Mouse (Mus musculus): ENCODE results near the gene Schip1. TPM values are rescaled to one million over a fixed set of nuclear protein-coding genes. Genes with fewer than 3 reads are reported as not detected.

The Schip1 gene
- polyA plus RNA-seq, 1 experiment from 2014 or later = 164 TPM

DNA sequence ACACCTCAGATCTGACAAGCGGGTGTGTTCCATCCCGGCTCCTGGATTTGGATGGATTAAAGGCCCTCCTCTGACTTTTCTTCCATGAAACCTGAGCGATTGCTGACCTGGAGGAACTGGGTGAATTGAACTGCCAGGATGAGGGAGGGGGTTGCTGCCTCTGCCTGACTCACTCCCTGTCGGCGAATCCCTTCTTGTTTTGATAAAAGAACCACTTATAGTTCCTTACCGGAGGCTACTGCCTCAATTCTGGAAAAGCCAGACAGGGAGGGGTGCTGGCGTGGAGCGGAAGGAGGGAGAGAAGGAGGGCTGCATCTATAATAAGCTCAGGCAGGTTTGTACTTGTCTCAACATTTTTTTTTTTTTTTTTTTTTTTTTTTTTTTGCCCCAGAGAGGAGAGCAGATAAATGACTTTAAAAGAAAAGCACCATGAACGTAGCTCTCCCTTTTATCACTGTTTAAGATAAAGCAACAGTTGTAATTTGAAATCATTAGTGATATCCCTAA, 431.2 kb downstream of the Schip1 start:
- Histone ChIP-seq H3K9ac (replicated peaks) (peak overlapping the region; percentile 71), H3K27ac (replicated peaks) (peak overlapping the region; percentile 86), H3K9me3 (replicated peaks) (no peaks in the 10 kb centered on the region), H3K27me3 (replicated peaks) (0 out of 2 replicates have a peak, but pooled peaks cover 5% of the 10 kb centered on the region), H3K4me3 (replicated peaks) (peak overlapping the region; percentile 81), H3K4me2 (peak overlapping the region; percentile 93), H3K4me1 (peaks cover 41% of the 10 kb centered on the region), H3K36me3 (no peaks in the 10 kb centered on the region)
- 2% methylated on average over 9 of the region's 9 CpGs for WGBS
- no peak for ATAC-seq (ENCODE audit: low FRiP score)

DNA sequence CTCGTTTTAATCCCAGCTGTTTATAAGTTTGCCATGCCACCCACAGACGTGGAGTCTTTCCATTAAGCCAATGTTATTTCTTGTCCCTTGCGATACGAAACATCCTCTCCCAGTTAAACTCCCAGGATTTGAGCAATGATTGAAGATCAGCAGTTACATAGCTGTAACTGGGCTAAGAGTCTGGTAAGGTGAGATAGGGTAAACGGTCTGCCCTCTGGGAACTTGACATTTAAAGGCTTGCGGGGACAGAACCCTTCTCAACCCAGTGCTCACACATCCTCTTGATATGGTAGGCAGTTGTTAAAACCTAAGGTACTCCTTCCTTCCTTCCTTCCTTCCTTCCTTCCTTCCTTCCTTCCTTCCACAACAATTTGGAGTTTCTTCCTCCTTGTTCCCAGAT, 431.9 kb downstream of the Schip1 start:
- H3K4me3 ChIP-seq (replicated peaks) = peak overlapping the region; percentile 81
- H3K27ac ChIP-seq (replicated peaks) = no peak overlapping the region
- H3K4me2 ChIP-seq = peak overlapping the region; percentile 93
- 47% methylated on average over 6 of the region's 6 CpGs for WGBS
- no peak for ATAC-seq (ENCODE audit: low FRiP score)
- H3K27me3 ChIP-seq (replicated peaks) = 0 out of 2 replicates have a peak, but pooled peaks cover 5% of the 10 kb centered on the region
- no peaks in the 10 kb centered on the region for H3K9me3 ChIP-seq (replicated peaks)
- 0 out of 2 replicates have a peak overlapping the region, but pooled peaks have one; percentile 7 for H3K9ac ChIP-seq (replicated peaks)
- H3K4me1 ChIP-seq = peaks cover 45% of the 10 kb centered on the region
- no peaks in the 10 kb centered on the region for H3K36me3 ChIP-seq

GRCm38 (mm10) chr3:68499532-68500152, 435.0 kb downstream of the Schip1 start:
- H3K27ac ChIP-seq (replicated peaks) = no peak overlapping the region
- H3K27me3 ChIP-seq (replicated peaks) = no peaks in the 10 kb centered on the region
- no peaks in the 10 kb centered on the region for H3K36me3 ChIP-seq
- 92% methylated on average over 6 of the region's 6 CpGs for WGBS
- ATAC-seq (ENCODE audit: low FRiP score) = no peak
- H3K4me3 ChIP-seq (replicated peaks) = no peak overlapping the region
- no peak overlapping the region for H3K9ac ChIP-seq (replicated peaks)
- H3K9me3 ChIP-seq (replicated peaks) = no peaks in the 10 kb centered on the region
- H3K4me1 ChIP-seq = peaks cover 28% of the 10 kb centered on the region
- no peak overlapping the region for H3K4me2 ChIP-seq

- 90% methylated on average over 3 of the region's 3 CpGs for WGBS
- Histone ChIP-seq H3K27me3 (replicated peaks) (no peaks in the 10 kb centered on the region), H3K27ac (replicated peaks) (no peak overlapping the region), H3K4me2 (no peak overlapping the region), H3K4me3 (replicated peaks) (no peak overlapping the region), H3K9ac (replicated peaks) (no peak overlapping the region), H3K9me3 (replicated peaks) (no peaks in the 10 kb centered on the region), H3K36me3 (no peaks in the 10 kb centered on the region), H3K4me1 (peaks cover 19% of the 10 kb centered on the region)
- ATAC-seq (ENCODE audit: low FRiP score) = no peak
Measured at GRCm38 (mm10) chr3:68504838-68505237, 440.2 kb downstream of the Schip1 start.

DNA sequence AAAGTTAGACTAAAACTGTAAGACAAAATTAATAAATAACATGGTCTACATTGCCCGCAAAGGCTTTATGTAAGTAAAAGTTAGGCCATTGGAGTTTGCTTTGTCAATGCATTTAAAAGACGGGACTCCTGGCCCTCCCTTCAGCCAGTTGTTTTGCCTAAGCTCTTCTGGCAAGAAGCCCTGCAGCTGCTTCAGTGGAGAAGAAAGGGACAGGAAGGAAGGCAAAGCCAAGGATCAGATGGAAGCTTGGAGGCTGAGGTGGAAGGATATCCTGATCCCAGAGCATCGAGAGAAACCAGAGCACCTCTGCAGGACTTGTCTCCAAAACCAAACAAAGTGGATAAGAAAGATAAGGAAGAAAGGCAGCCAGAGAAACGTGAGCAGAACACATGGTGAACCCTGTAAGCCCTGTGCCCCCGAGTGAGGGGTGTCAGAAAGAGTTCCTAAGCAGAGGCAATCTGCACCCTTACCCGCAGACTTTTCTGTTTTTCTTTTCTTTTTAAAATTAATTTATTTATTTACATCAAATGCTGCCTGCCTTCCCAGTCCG, 442.2 kb downstream of the Schip1 start:
- no peaks in the 10 kb centered on the region for H3K27me3 ChIP-seq (replicated peaks)
- WGBS = 71% methylated on average over 7 of the region's 7 CpGs
- H3K36me3 ChIP-seq = no peaks in the 10 kb centered on the region
- no peaks in the 10 kb centered on the region for H3K9me3 ChIP-seq (replicated peaks)
- ATAC-seq (ENCODE audit: low FRiP score) = no peak
- no peak overlapping the region for H3K9ac ChIP-seq (replicated peaks)
- H3K4me2 ChIP-seq = no peak overlapping the region
- H3K27ac ChIP-seq (replicated peaks) = no peak overlapping the region
- H3K4me1 ChIP-seq = peaks cover 12% of the 10 kb centered on the region
- H3K4me3 ChIP-seq (replicated peaks) = no peak overlapping the region

DNA sequence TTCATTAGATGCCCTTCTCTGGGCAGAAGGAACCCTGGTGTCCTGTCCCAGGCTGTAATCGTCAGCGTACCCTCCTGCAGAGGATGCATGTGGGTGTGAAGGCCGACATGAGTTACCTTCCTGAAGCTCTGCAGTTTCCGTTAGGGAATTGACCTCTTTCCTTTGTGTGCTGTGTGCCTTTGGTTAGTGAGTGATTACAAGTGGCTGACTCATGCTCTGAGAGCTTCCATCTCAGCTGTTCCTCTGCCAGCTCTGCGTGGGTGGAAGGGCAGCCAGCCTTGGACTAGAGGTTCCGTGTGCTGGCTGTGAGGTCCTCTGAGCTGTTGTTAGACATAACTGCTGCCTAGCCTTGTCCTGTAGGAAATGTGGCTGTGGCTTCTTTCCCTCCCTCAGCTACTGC, 444.0 kb downstream of the Schip1 start:
- 40% methylated on average over 6 of the region's 6 CpGs for WGBS
- Histone ChIP-seq H3K4me2 (no peak overlapping the region), H3K9me3 (replicated peaks) (no peaks in the 10 kb centered on the region), H3K27ac (replicated peaks) (no peak overlapping the region), H3K9ac (replicated peaks) (no peak overlapping the region), H3K4me3 (replicated peaks) (no peak overlapping the region), H3K27me3 (replicated peaks) (no peaks in the 10 kb centered on the region), H3K36me3 (no peaks in the 10 kb centered on the region), H3K4me1 (peaks cover 18% of the 10 kb centered on the region)
- peak; percentile 62; the same call in 1 of the 2 replicates for ATAC-seq (ENCODE audit: low FRiP score)

DNA sequence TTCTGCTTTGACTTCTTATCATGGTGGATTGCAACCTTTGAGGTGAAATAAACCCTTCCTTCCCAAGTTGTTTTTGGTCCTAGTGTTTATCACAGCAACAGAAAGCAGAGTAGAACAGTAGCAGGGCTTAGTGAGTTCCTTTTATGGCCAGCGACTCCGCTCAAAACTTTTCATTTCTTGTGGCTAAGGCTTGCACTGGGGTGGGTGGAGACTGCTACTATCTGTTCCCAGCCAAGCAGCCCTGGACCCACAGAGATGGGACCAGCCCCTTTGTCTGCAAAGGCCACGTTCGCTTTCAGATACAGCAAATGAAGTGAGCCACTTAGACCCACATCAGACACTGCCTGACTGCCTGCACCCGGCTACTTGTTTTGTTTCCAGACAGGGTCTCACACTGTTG, 446.3 kb downstream of the Schip1 start:
- Histone ChIP-seq H3K4me3 (replicated peaks) (no peak overlapping the region), H3K27me3 (replicated peaks) (no peaks in the 10 kb centered on the region), H3K27ac (replicated peaks) (no peak overlapping the region), H3K36me3 (no peaks in the 10 kb centered on the region), H3K9me3 (replicated peaks) (no peaks in the 10 kb centered on the region), H3K4me1 (peaks cover 22% of the 10 kb centered on the region), H3K9ac (replicated peaks) (no peak overlapping the region), H3K4me2 (no peak overlapping the region)
- 77% methylated on average over 5 of the region's 5 CpGs for WGBS
- ATAC-seq (ENCODE audit: low FRiP score) = no peak

GRCm38 (mm10) chr3:68511744-68512143, 447.1 kb downstream of the Schip1 start:
- H3K4me2 ChIP-seq = no peak overlapping the region
- 82% methylated on average over 4 of the region's 4 CpGs for WGBS

GRCm38 (mm10) chr3:68512327-68512726, 447.7 kb downstream of the Schip1 start:
- H3K36me3 ChIP-seq = no peaks in the 10 kb centered on the region
- no peak for ATAC-seq (ENCODE audit: low FRiP score)
- H3K4me2 ChIP-seq = no peak overlapping the region
- H3K4me3 ChIP-seq (replicated peaks) = no peak overlapping the region
- 72% methylated on average over 11 of the region's 11 CpGs for WGBS
- no peaks in the 10 kb centered on the region for H3K27me3 ChIP-seq (replicated peaks)
- peaks cover 34% of the 10 kb centered on the region for H3K4me1 ChIP-seq
- H3K9ac ChIP-seq (replicated peaks) = no peak overlapping the region
- no peaks in the 10 kb centered on the region for H3K9me3 ChIP-seq (replicated peaks)
- H3K27ac ChIP-seq (replicated peaks) = no peak overlapping the region

More at GRCm38 (mm10) chr3:68511744-68512143, 447.1 kb downstream of the Schip1 start:
- H3K9me3 ChIP-seq (replicated peaks) = no peaks in the 10 kb centered on the region
- no peaks in the 10 kb centered on the region for H3K36me3 ChIP-seq
- ATAC-seq (ENCODE audit: low FRiP score) = no peak
- H3K4me3 ChIP-seq (replicated peaks) = no peak overlapping the region
- H3K27ac ChIP-seq (replicated peaks) = no peak overlapping the region
- H3K27me3 ChIP-seq (replicated peaks) = no peaks in the 10 kb centered on the region
- H3K4me1 ChIP-seq = peaks cover 31% of the 10 kb centered on the region
- H3K9ac ChIP-seq (replicated peaks) = no peak overlapping the region

GRCm38 (mm10) chr3:68513340-68514119, 448.9 kb downstream of the Schip1 start:
- H3K27ac ChIP-seq (replicated peaks) = peak overlapping the region; percentile 52
- peak; percentile 73 for ATAC-seq (ENCODE audit: low FRiP score)
- WGBS = 35% methylated on average over 7 of the region's 7 CpGs

DNA sequence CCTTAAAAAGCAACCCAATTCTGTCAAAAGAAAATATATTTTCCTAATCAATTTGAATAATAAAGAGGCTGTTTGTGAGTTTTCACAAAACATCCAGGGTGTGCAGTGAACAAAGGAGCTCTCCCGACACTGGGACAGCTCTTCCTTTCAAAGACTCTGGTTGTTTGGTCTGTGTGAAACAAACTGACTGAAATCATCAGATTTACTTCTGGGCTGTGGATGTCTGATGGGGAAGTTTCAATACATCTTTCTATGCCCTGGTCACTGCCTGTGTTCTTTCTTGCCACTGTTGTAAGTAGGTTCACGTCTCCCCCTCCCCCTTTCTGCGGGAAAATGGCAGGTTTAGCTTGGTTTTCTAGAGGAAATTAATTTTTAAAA, 449.5 kb downstream of the Schip1 start:
- Histone ChIP-seq H3K36me3 (no peaks in the 10 kb centered on the region), H3K4me3 (replicated peaks) (no peak overlapping the region), H3K27me3 (replicated peaks) (no peaks in the 10 kb centered on the region), H3K27ac (replicated peaks) (peak overlapping the region; percentile 52; the same call in 1 of the 2 replicates), H3K9me3 (replicated peaks) (no peaks in the 10 kb centered on the region), H3K9ac (replicated peaks) (no peak overlapping the region), H3K4me2 (no peak overlapping the region), H3K4me1 (peaks cover 25% of the 10 kb centered on the region)
- ATAC-seq (ENCODE audit: low FRiP score) = peak; percentile 39; the same call in 1 of the 2 replicates
- 34% methylated on average over 3 of the region's 3 CpGs for WGBS

More at GRCm38 (mm10) chr3:68513340-68514119, 448.9 kb downstream of the Schip1 start:
- Histone ChIP-seq H3K9ac (replicated peaks) (no peak overlapping the region), H3K4me3 (replicated peaks) (no peak overlapping the region), H3K4me1 (peaks cover 30% of the 10 kb centered on the region), H3K36me3 (no peaks in the 10 kb centered on the region), H3K27me3 (replicated peaks) (no peaks in the 10 kb centered on the region), H3K9me3 (replicated peaks) (no peaks in the 10 kb centered on the region), H3K4me2 (no peak overlapping the region)

Measured in neural tube, embryonic 15.5 days (tissue).